Mouse (Mus musculus) lung, embryonic 15.5 days (tissue): ENCODE data around the gene Gm14151. TPM values are rescaled to one million over a fixed set of nuclear protein-coding genes. Genes with fewer than 3 reads are reported as not detected.
"Not testable (repeated sequence)": the region's sequence is repeated elsewhere in the genome, so short reads cannot be mapped to it uniquely, and the experiment has no call there.

ENCODE experiments used
- ATAC-seq: fragments of 200-750 bp; cut with Nextera tagmentation; 2 replicates; pipeline ENCODE4 v1.8.0; 2017; ENCODE audit warnings: moderate number of reproducible peaks, borderline replicate concordance; ENCODE audit not compliant: low FRiP score, low TSS enrichment; ENCODE audit errors: extremely low read depth
- H3K27ac ChIP-seq: fragments of 300-500 bp; sonication (generic); 2 replicates; pipeline ENCODE4 v1.5.1; 2015; ENCODE audit warnings: moderate library complexity, mild to moderate bottlenecking, inconsistent platforms
- H3K27me3 ChIP-seq: fragments of 300-500 bp; sonication (generic); 2 replicates; pipeline ENCODE4 v1.6.1; 2015; ENCODE audit warnings: inconsistent platforms
- H3K36me3 ChIP-seq: fragments of 300-500 bp; sonication (generic); 2 replicates; pipeline ENCODE4 v1.6.1; 2015; ENCODE audit warnings: inconsistent platforms
- H3K4me1 ChIP-seq: fragments of 300-500 bp; sonication (generic); 2 replicates; pipeline ENCODE4 v1.6.1; 2015; ENCODE audit warnings: inconsistent platforms
- H3K4me2 ChIP-seq: fragments of 300-500 bp; sonication (generic); 2 replicates; pipeline ENCODE4 v1.6.1; 2015; ENCODE audit warnings: inconsistent platforms, mild to moderate bottlenecking, moderate library complexity
- H3K4me3 ChIP-seq: fragments of 300-500 bp; sonication (generic); 2 replicates; pipeline ENCODE4 v1.5.1; 2015; ENCODE audit warnings: mild to moderate bottlenecking, inconsistent platforms
- H3K9ac ChIP-seq: fragments of 300-500 bp; sonication (generic); 2 replicates; pipeline ENCODE4 v1.6.1; 2015; ENCODE audit warnings: inconsistent platforms
- H3K9me3 ChIP-seq: fragments of 300-500 bp; sonication (generic); 2 replicates; pipeline ENCODE4 v1.6.1; 2016; ENCODE audit warnings: inconsistent platforms
- WGBS: fragments of 180-500 bp; shearing (Covaris S2); methylation state at CpG from one replicate; pipeline ENCODE4 v1.1.7; 2015; 5-methylcytosine and 5-hydroxymethylcytosine counted together
- polyA plus RNA-seq: library from polyadenylated mRNA; unstranded; fragments of >200 nt; fragmentation: Nextera tagmentation; extraction: Ambion mirVana; gene quantifications from 2 replicates; pipeline ENCODE4 v1.2.1, GENCODE M21; 2015

Gm14151 gene
- not detected in 2 replicates for polyA plus RNA-seq

DNA sequence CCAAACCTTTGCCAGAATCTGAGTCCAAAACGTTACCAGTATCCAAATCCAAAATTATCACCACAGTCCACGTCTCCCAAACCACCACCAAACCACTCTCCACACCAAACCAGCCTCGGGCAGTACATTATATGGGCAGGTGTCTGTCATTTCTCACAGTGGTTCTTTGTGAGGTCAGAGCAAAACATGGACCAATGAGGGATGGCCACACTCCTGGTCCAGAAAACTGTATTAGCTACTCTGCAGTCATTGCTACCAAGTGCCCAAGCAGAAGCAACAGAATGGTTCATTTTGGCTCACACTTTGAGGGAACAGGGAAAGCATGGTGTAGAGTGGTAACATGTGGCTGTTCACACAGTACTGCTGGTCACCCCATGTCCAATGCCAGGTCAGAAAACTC, at the start of gene Gm14151:
Gene Gm14151 (minus strand): TSS at position 101 of the 400 bp plus-strand sequence.
- H3K36me3 ChIP-seq, H3K9ac ChIP-seq, H3K27ac ChIP-seq, H3K9me3 ChIP-seq, H3K4me1 ChIP-seq, ATAC-seq, H3K4me2 ChIP-seq, H3K4me3 ChIP-seq, H3K27me3 ChIP-seq: not testable (repeated sequence)
- no CpG with 5 or more reads among the region's 3 CpGs for WGBS

DNA sequence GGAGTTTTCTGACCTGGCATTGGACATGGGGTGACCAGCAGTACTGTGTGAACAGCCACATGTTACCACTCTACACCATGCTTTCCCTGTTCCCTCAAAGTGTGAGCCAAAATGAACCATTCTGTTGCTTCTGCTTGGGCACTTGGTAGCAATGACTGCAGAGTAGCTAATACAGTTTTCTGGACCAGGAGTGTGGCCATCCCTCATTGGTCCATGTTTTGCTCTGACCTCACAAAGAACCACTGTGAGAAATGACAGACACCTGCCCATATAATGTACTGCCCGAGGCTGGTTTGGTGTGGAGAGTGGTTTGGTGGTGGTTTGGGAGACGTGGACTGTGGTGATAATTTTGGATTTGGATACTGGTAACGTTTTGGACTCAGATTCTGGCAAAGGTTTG, 5.8 kb upstream of the Gm14151 start, which contains the start of gene Gm14147:
Gene Gm14147 (plus strand): TSS at position 301 of the 400 bp plus-strand sequence.
- not testable (repeated sequence) for H3K9me3 ChIP-seq, H3K27me3 ChIP-seq, H3K4me2 ChIP-seq, H3K36me3 ChIP-seq, H3K9ac ChIP-seq, H3K27ac ChIP-seq, H3K4me1 ChIP-seq, H3K4me3 ChIP-seq, ATAC-seq
- no CpG with 5 or more reads among the region's 3 CpGs for WGBS

- Histone ChIP-seq H3K27ac (no peak overlapping the region), H3K4me2 (no peak overlapping the region), H3K9ac (no peak overlapping the region), H3K4me3 (no peak overlapping the region), H3K36me3 (no peaks in the 10 kb centered on the region), H3K27me3 (no peaks in the 10 kb centered on the region), H3K9me3 (no peaks in the 10 kb centered on the region), H3K4me1 (no peaks in the 10 kb centered on the region)
- ATAC-seq = no peak
- 82% methylated on average over 1 of the region's 1 CpGs for WGBS
Observed at GRCm38 (mm10) chr2:151056637-151057036, 35.5 kb downstream of the Gm14151 start.

- ATAC-seq = no peak
- no peaks in the 10 kb centered on the region for H3K9me3 ChIP-seq
- H3K36me3 ChIP-seq = no peaks in the 10 kb centered on the region
- no peak overlapping the region for H3K4me2 ChIP-seq
- H3K4me3 ChIP-seq = no peak overlapping the region
- H3K9ac ChIP-seq = no peak overlapping the region
- peaks cover 16% of the 10 kb centered on the region; the same call in 1 of the 2 replicates for H3K4me1 ChIP-seq
- no peaks in the 10 kb centered on the region for H3K27me3 ChIP-seq
- no peak overlapping the region for H3K27ac ChIP-seq
- WGBS = 86% methylated on average over 1 of the region's 1 CpGs
Observed at GRCm38 (mm10) chr2:151040411-151040810, 51.7 kb downstream of the Gm14151 start.

DNA sequence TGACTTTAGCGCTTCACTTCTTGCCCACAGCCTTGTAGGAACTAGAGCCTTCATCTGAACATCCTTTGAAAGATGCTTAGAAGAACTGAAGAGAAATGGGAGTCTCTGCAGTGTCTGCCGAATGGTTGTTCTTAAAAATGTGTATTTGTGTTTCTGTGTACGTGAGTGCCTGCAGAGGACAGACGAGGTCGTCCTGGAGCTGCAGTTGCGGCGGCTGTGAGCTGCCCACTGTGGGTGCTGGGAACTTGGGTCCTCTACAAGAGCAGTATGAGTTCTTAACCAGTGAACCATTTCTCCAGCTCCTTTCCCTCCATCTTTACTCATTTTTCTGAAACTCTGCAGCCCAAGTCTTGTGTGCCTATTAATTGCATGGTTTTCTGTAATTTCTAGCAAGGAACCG, 52.4 kb downstream of the Gm14151 start:
- Histone ChIP-seq H3K4me3 (peak overlapping the region; percentile 96), H3K4me2 (peak overlapping the region; percentile 77), H3K4me1 (peaks cover 16% of the 10 kb centered on the region; the same call in 1 of the 2 replicates), H3K27ac (peak overlapping the region; percentile 41; the same call in 1 of the 2 replicates), H3K9me3 (no peaks in the 10 kb centered on the region), H3K27me3 (no peaks in the 10 kb centered on the region), H3K36me3 (no peaks in the 10 kb centered on the region), H3K9ac (peak overlapping the region; percentile 72)
- WGBS = 33% methylated on average over 8 of the region's 8 CpGs
- ATAC-seq = no peak

- Histone ChIP-seq H3K4me1 (peaks cover 16% of the 10 kb centered on the region; the same call in 1 of the 2 replicates), H3K4me2 (peak within 1 kb of the TSS; percentile 77), H3K4me3 (peak within 1 kb of the TSS; percentile 96), H3K27me3 (no peaks in the 10 kb centered on the region), H3K36me3 (no peaks in the 10 kb centered on the region), H3K9ac (peak within 1 kb of the TSS; percentile 98), H3K27ac (peak within 1 kb of the TSS; percentile 78), H3K9me3 (no peaks in the 10 kb centered on the region)
- ATAC-seq = peak; percentile 96
- WGBS = 1% methylated on average over 34 of the region's 34 CpGs
Observed at GRCm38 (mm10) chr2:151039232-151039695, 52.9 kb downstream of the Gm14151 start, which contains the start of the genes Ninl and Nanp. Gene Ninl (minus strand): TSS chr2:151039382. Gene Nanp (minus strand): TSS chr2:151039398.

GRCm38 (mm10) chr2:151038811-151039222, 53.3 kb downstream of the Gm14151 start:
- H3K4me1 ChIP-seq = peaks cover 16% of the 10 kb centered on the region; the same call in 1 of the 2 replicates
- no peaks in the 10 kb centered on the region for H3K36me3 ChIP-seq
- H3K4me3 ChIP-seq = peak overlapping the region; percentile 96
- peak overlapping the region; percentile 78 for H3K27ac ChIP-seq
- H3K27me3 ChIP-seq = no peaks in the 10 kb centered on the region
- H3K9me3 ChIP-seq = no peaks in the 10 kb centered on the region
- under 1% methylated on average over 29 of the region's 30 CpGs for WGBS
- H3K4me2 ChIP-seq = peak overlapping the region; percentile 77
- peak overlapping the region; percentile 98 for H3K9ac ChIP-seq
- ATAC-seq = peak; percentile 77

DNA sequence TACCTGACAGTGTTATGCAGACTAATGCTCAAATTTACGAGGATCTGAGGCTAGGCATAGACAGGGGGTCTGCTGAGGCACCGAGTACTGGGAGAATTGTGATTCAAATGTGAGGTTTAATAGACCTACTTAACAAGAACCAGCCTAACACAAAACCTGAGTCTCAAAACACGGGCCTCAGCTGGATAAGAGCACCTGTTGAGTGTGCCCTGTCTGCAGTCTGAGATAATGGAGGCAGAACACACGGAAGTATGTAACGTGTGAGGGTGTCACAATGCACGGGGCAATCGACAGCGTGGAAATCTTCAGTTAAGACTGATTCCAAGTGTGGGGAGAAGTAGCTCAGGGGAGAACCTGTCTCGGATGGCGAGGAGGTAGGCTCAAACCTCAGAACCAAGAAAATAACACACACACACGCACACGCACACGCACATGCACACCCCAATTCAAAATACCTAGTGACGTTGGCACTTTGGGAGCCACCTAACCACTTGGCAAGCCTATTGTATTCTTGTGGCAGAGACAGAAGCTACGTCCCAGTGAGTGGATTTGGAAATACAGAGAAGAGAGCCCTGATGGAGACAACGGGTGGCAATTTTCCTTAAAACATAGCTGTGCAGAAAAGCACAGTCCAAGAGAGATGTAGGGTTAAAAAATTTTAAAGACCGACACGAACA, 54.1 kb downstream of the Gm14151 start:
- WGBS = 46% methylated on average over 18 of the region's 18 CpGs
- no peaks in the 10 kb centered on the region for H3K9me3 ChIP-seq
- peaks cover 16% of the 10 kb centered on the region; the same call in 1 of the 2 replicates for H3K4me1 ChIP-seq
- H3K9ac ChIP-seq = peak overlapping the region; percentile 98
- H3K27ac ChIP-seq = no peak overlapping the region
- H3K36me3 ChIP-seq = no peaks in the 10 kb centered on the region
- ATAC-seq = no peak
- peak overlapping the region; percentile 77 for H3K4me2 ChIP-seq
- peak overlapping the region; percentile 96 for H3K4me3 ChIP-seq
- H3K27me3 ChIP-seq = no peaks in the 10 kb centered on the region

DNA sequence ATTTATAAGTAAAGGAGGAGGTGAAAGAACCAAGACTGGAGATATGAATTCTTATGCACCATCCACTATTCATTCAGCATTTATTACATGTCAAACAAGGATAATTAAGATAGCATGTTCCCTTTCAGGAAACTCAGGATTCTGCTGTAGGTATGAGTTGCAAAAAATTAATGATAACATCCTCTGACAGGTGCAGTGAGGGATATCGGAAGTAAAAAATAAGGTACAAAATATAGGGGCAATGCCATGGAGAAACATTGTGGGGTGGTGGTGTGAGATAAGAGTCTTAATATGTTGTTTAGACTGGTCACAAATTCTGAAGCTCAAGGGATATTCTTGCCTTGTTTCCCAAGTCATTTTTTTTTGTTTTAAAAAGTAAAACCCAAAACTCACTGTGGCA, 54.9 kb downstream of the Gm14151 start:
- Histone ChIP-seq H3K4me3 (no peak overlapping the region), H3K27ac (no peak overlapping the region), H3K4me2 (peak overlapping the region; percentile 77; the same call in 1 of the 2 replicates)

More for the DNA sequence above, 54.9 kb downstream of the Gm14151 start:
- 97% methylated on average over 1 of the region's 1 CpGs for WGBS
- Histone ChIP-seq H3K9me3 (no peaks in the 10 kb centered on the region), H3K9ac (no peak overlapping the region), H3K27me3 (no peaks in the 10 kb centered on the region), H3K36me3 (no peaks in the 10 kb centered on the region), H3K4me1 (peaks cover 16% of the 10 kb centered on the region; the same call in 1 of the 2 replicates)
- no peak for ATAC-seq

Other genes with a start within 250 kb of the Gm14151 start
- 61.0 and 62.8 TPM in 2 replicates for gene Abhd12, start 187.6 kb downstream of the Gm14151 start, polyA plus RNA-seq
- 41.4 and 45.8 TPM in 2 replicates for gene Gins1, start 186.9 kb downstream of the Gm14151 start, polyA plus RNA-seq
- 11.1 and 11.3 TPM in 2 replicates for gene Ninl, start 53.0 kb downstream of the Gm14151 start, polyA plus RNA-seq
- gene Nanp, start 53.0 kb downstream of the Gm14151 start, polyA plus RNA-seq = 49.6 and 51.9 TPM in 2 replicates
- gene Gm14147, start 5.9 kb upstream of the Gm14151 start, polyA plus RNA-seq = not detected in 2 replicates